Mouse (Mus musculus) MEL (cell line): ENCODE data around the gene Sgsm1. TPM values are rescaled to one million over a fixed set of nuclear protein-coding genes. Genes with fewer than 3 reads are reported as not detected.

Experiments used
- DNase-seq: peaks from one replicate; pipeline ENCODE4 v3.0.0; 2011; ENCODE audit warnings: low read depth, low spot score
- H3K27ac ChIP-seq: 2 replicates; pipeline ENCODE4 v1.5.1; 2012; ENCODE audit warnings: low read depth, mild to moderate bottlenecking, control low read depth, low read length, moderate library complexity; ENCODE audit not compliant: control insufficient read depth
- H3K27me3 ChIP-seq, 2 experiments: fragments of 150-350 bp in 1 of 2; sonication (generic) in 1 of 2; 2 replicates each; pipeline ENCODE4 v1.6.1; 2012; ENCODE audit warnings: low read length in 2 of 2, mild to moderate bottlenecking in 2 of 2, improper control_type of control experiment in 1 of 2, moderate library complexity in 1 of 2; ENCODE audit not compliant: insufficient read depth in 2 of 2, control insufficient read depth in 1 of 2
- H3K36me3 ChIP-seq, 2 experiments: 2 replicates each; pipeline ENCODE4 v1.6.1; 2012 to 2014; ENCODE audit warnings: low read length in 2 of 2, improper control_type of control experiment in 1 of 2, inconsistent platforms in 1 of 2, mild to moderate bottlenecking in 1 of 2; ENCODE audit not compliant: insufficient read depth in 2 of 2, control insufficient read depth in 1 of 2
- H3K4me1 ChIP-seq, 2 experiments: fragments of 150-350 bp in 1 of 2; sonication (generic) in 1 of 2; 2 replicates each; pipeline ENCODE4 v1.6.1; 2012; ENCODE audit warnings: low read length in 2 of 2, improper control_type of control experiment in 1 of 2, mild to moderate bottlenecking in 1 of 2; ENCODE audit not compliant: insufficient read depth in 2 of 2, control insufficient read depth in 1 of 2
- H3K4me3 ChIP-seq, 2 experiments: fragments of 150-350 bp in 1 of 2; sonication (generic) in 1 of 2; 2 replicates each; pipeline ENCODE4 v1.5.1; 2012; ENCODE audit warnings: low read depth in 2 of 2, low read length in 2 of 2, mild to moderate bottlenecking in 2 of 2, moderate library complexity in 2 of 2, control low read depth in 1 of 2, improper control_type of control experiment in 1 of 2; ENCODE audit not compliant: control insufficient read depth in 1 of 2, insufficient read depth in 1 of 2
- H3K79me2 ChIP-seq: 2 replicates; pipeline ENCODE4 v1.6.1; 2012; ENCODE audit warnings: mild to moderate bottlenecking, low read length, moderate library complexity; ENCODE audit not compliant: control insufficient read depth, poor library complexity, insufficient read depth
- H3K9ac ChIP-seq: 2 replicates; pipeline ENCODE4 v1.6.1; 2012; ENCODE audit warnings: low read depth, mild to moderate bottlenecking, control low read depth, low read length, moderate library complexity; ENCODE audit not compliant: control insufficient read depth, poor library complexity, severe bottlenecking
- H3K9me3 ChIP-seq: fragments of 150-350 bp; sonication (generic); replicated peaks from 2 replicates; pipeline ENCODE4 v1.6.1; 2012; ENCODE audit warnings: mild to moderate bottlenecking, low read length, improper control_type of control experiment, moderate library complexity; ENCODE audit not compliant: insufficient read depth
- CHD1 ChIP-seq: IDR thresholded peaks from 2 replicates; pipeline ENCODE4 v1.6.1; 2012; ENCODE audit warnings: low read depth, mild to moderate bottlenecking, inconsistent platforms, low read length, improper control_type of control experiment
- CHD2 ChIP-seq: IDR thresholded peaks from 2 replicates; pipeline ENCODE4 v1.6.1; 2011; ENCODE audit warnings: low read length, improper control_type of control experiment
- CTCF ChIP-seq, 3 experiments: IDR thresholded peaks in 2 of 3; conservative IDR thresholded peaks in 1 of 3; 2 replicates each; pipeline ENCODE4 v1.5.1; 2011 to 2012; ENCODE audit warnings: low read length in 3 of 3, low read depth in 2 of 3, mild to moderate bottlenecking in 2 of 3, improper control_type of control experiment in 1 of 3, inconsistent platforms in 1 of 3, mixed read lengths in 1 of 3, moderate library complexity in 1 of 3; ENCODE audit not compliant: control insufficient read depth in 1 of 3, insufficient read depth in 1 of 3, poor library complexity in 1 of 3, severe bottlenecking in 1 of 3
- E2F4 ChIP-seq: IDR thresholded peaks from 2 replicates; pipeline ENCODE4 v1.6.1; 2011; ENCODE audit warnings: low read depth, low read length, improper control_type of control experiment, borderline replicate concordance
- EP300 ChIP-seq, 2 experiments: IDR thresholded peaks; 2 replicates each; pipeline ENCODE4 v1.6.1; 2011; ENCODE audit warnings: improper control_type of control experiment in 2 of 2, low read length in 2 of 2, low read depth in 1 of 2, mild to moderate bottlenecking in 1 of 2
- ETS1 ChIP-seq: IDR thresholded peaks from 2 replicates; pipeline ENCODE4 v1.6.1; 2012; ENCODE audit warnings: low read depth, mild to moderate bottlenecking, inconsistent platforms, low read length, improper control_type of control experiment, moderate library complexity
- HCFC1 ChIP-seq: IDR thresholded peaks from 2 replicates; pipeline ENCODE4 v1.6.1; 2012; ENCODE audit warnings: low read depth, mild to moderate bottlenecking, inconsistent platforms, low read length, improper control_type of control experiment, moderate library complexity
- JUND ChIP-seq: IDR thresholded peaks from 2 replicates; pipeline ENCODE4 v1.6.1; 2011; ENCODE audit warnings: low read depth, mild to moderate bottlenecking, improper control_type of control experiment, low read length
- MAZ ChIP-seq: IDR thresholded peaks from 2 replicates; pipeline ENCODE4 v1.6.1; 2012; ENCODE audit warnings: low read depth, mild to moderate bottlenecking, inconsistent platforms, low read length, improper control_type of control experiment
- MYB ChIP-seq: IDR thresholded peaks from 2 replicates; pipeline ENCODE4 v1.6.1; 2011; ENCODE audit warnings: mild to moderate bottlenecking, low read depth, low read length, improper control_type of control experiment
- MYC ChIP-seq: IDR thresholded peaks from 2 replicates; pipeline ENCODE4 v1.6.1; 2011; ENCODE audit warnings: low read depth, mild to moderate bottlenecking, low read length, improper control_type of control experiment, moderate library complexity
- NELFE ChIP-seq: IDR thresholded peaks from 2 replicates; pipeline ENCODE4 v1.6.1; 2011; ENCODE audit warnings: low read depth, low read length, improper control_type of control experiment
- NRF1 ChIP-seq: IDR thresholded peaks from 2 replicates; pipeline ENCODE4 v1.6.1; 2014; ENCODE audit warnings: low read depth, mild to moderate bottlenecking, inconsistent platforms, low read length, improper control_type of control experiment, moderate library complexity; ENCODE audit not compliant: poor library complexity, insufficient read depth, severe bottlenecking
- POLR2AphosphoS2 ChIP-seq: IDR thresholded peaks from 2 replicates; pipeline ENCODE4 v1.6.1; 2011; ENCODE audit warnings: low read length, improper control_type of control experiment
- POLR2AphosphoS5 ChIP-seq: IDR thresholded peaks from 2 replicates; pipeline ENCODE4 v1.6.1; 2012; ENCODE audit warnings: low read depth, borderline replicate concordance, mild to moderate bottlenecking, inconsistent platforms, low read length, moderate library complexity, mixed read lengths
- RCOR1 ChIP-seq: IDR thresholded peaks from 2 replicates; pipeline ENCODE4 v1.6.1; 2012; ENCODE audit warnings: low read depth, mild to moderate bottlenecking, inconsistent platforms, low read length, improper control_type of control experiment
- SMC3 ChIP-seq: IDR thresholded peaks from 2 replicates; pipeline ENCODE4 v1.6.1; 2011; ENCODE audit warnings: low read depth, low read length, improper control_type of control experiment
- TBP ChIP-seq: IDR thresholded peaks from 2 replicates; pipeline ENCODE4 v1.8.0; 2011; ENCODE audit warnings: low read depth, low read length, improper control_type of control experiment
- TCF12 ChIP-seq: IDR thresholded peaks from 2 replicates; pipeline ENCODE4 v1.6.1; 2014; ENCODE audit warnings: low read depth, mild to moderate bottlenecking, inconsistent platforms, low read length, improper control_type of control experiment, moderate library complexity
- UBTF ChIP-seq: IDR thresholded peaks from 2 replicates; pipeline ENCODE4 v1.6.1; 2012; ENCODE audit warnings: low read depth, mild to moderate bottlenecking, inconsistent platforms, low read length, improper control_type of control experiment, moderate library complexity, borderline replicate concordance; ENCODE audit not compliant: insufficient read depth
- USF2 ChIP-seq, 2 experiments: IDR thresholded peaks; 2 replicates each; pipeline ENCODE4 v1.6.1; 2011 to 2012; ENCODE audit warnings: improper control_type of control experiment in 2 of 2, low read length in 2 of 2, borderline replicate concordance in 1 of 2, inconsistent platforms in 1 of 2, low read depth in 1 of 2, mild to moderate bottlenecking in 1 of 2; ENCODE audit not compliant: insufficient read depth in 1 of 2
- ZKSCAN1 ChIP-seq: IDR thresholded peaks from 2 replicates; pipeline ENCODE4 v1.6.1; 2012; ENCODE audit warnings: low read depth, mild to moderate bottlenecking, inconsistent platforms, low read length, improper control_type of control experiment, moderate library complexity
- ZMIZ1 ChIP-seq: IDR thresholded peaks from 2 replicates; pipeline ENCODE4 v1.6.1; 2012; ENCODE audit warnings: low read depth, mild to moderate bottlenecking, inconsistent platforms, low read length, improper control_type of control experiment, moderate library complexity
- polyA plus RNA-seq, 2 experiments: library from polyadenylated mRNA; stranded (reverse) in 1 of 2; unstranded in 1 of 2; fragments of >175 nt in 1 of 2; fragments of >200 nt in 1 of 2; gene quantifications; 2 replicates each; pipeline versions ENCODE4 v1.2.1 to v1.2.4; 2012; ENCODE audit warnings: low replicate concordance in 2 of 2, low read depth in 1 of 2; ENCODE audit not compliant: insufficient read length in 2 of 2, insufficient read depth in 1 of 2, missing spikeins in 1 of 2
- total RNA-seq: library from RNA; depleted of rRNA; stranded (reverse); fragments of 300-350 nt; gene quantifications from 2 replicates; pipeline ENCODE4 v1.2.3, GENCODE M21; 2012

Sgsm1 gene
- total and polyA plus RNA-seq, 3 experiments = not detected

- TF ChIP-seq ZMIZ1 (no peak), EP300 (IDR thresholded peaks at IDR 0.05; ENCODE audit: low read depth in 1 of 2, low read length in 2 of 2) (no peak), MYC (no peak), CHD2 (no peak), CHD1 (no peak), MAZ (no peak), TCF12 (no peak), ETS1 (no peak)
- no peaks in the 10 kb centered on the region for H3K4me1 ChIP-seq
- no peak overlapping the region for H3K4me3 ChIP-seq
- no peaks in the 10 kb centered on the region for H3K79me2 ChIP-seq
- DNase-seq = no peak
- H3K27me3 ChIP-seq = no peaks in the 10 kb centered on the region; a peak in 1 of 4 replicates
- H3K9ac ChIP-seq = no peak overlapping the region
- H3K27ac ChIP-seq = no peak overlapping the region
- H3K36me3 ChIP-seq = no peaks in the 10 kb centered on the region
- H3K9me3 ChIP-seq = no peaks in the 10 kb centered on the region
These were observed 91.1 kb downstream of the Sgsm1 start for GRCm38 (mm10) chr5:113219450-113219849.

GRCm38 (mm10) chr5:113218617-113219235, 91.9 kb downstream of the Sgsm1 start:
- H3K79me2 ChIP-seq = no peaks in the 10 kb centered on the region
- H3K9ac ChIP-seq = no peak overlapping the region
- no peaks in the 10 kb centered on the region; a peak in 1 of 4 replicates for H3K27me3 ChIP-seq
- H3K4me3 ChIP-seq = no peak overlapping the region
- no peak overlapping the region for H3K27ac ChIP-seq
- no peak for TF ChIP-seq POLR2AphosphoS5
- TF ChIP-seq POLR2AphosphoS2 = no peak
- no peak for TF ChIP-seq HCFC1
- TF ChIP-seq MYC = no peak
- no peak for TF ChIP-seq NELFE
- TF ChIP-seq ZKSCAN1 = no peak
- TF ChIP-seq EP300 (IDR thresholded peaks at IDR 0.05; ENCODE audit: low read depth in 1 of 2, low read length in 2 of 2) = no peak
- no peak for TF ChIP-seq TBP
- no peak for TF ChIP-seq NRF1
- TF ChIP-seq TCF12 = no peak
- no peak for TF ChIP-seq RCOR1
- no peak for TF ChIP-seq CTCF (IDR thresholded peaks at IDR 0.05 in 2 of 3, conservative IDR thresholded peaks at IDR 0.05 in 1 of 3; ENCODE audit: control insufficient read depth in 1 of 3, insufficient read depth in 1 of 3, low read depth in 2 of 3, low read length in 3 of 3, poor library complexity in 1 of 3, severe bottlenecking in 1 of 3)
- TF ChIP-seq MYB = no peak
- TF ChIP-seq JUND = no peak
- no peak for TF ChIP-seq SMC3
- no peak for TF ChIP-seq ZMIZ1
- TF ChIP-seq ETS1 = no peak
- TF ChIP-seq UBTF = no peak
- TF ChIP-seq USF2 (IDR thresholded peaks at IDR 0.05; ENCODE audit: borderline replicate concordance in 1 of 2, insufficient read depth in 1 of 2, low read depth in 1 of 2, low read length in 2 of 2) = no peak
- no peak for TF ChIP-seq E2F4
- TF ChIP-seq, all 39 proteins: peak for 0
- H3K36me3 ChIP-seq = no peaks in the 10 kb centered on the region
- DNase-seq = no peak
- H3K4me1 ChIP-seq = no peaks in the 10 kb centered on the region
- no peaks in the 10 kb centered on the region for H3K9me3 ChIP-seq
